Mouse (Mus musculus) Patski (cell line): Measurements from ENCODE around the gene Fgd5. TPM values are rescaled to one million over a fixed set of nuclear protein-coding genes. Genes with fewer than 3 reads are reported as not detected.
A peak's percentile ranks its signal among the peaks of the same experiment; 100 is the strongest.

Experiments
- ATAC-seq: fragments of 100-300 bp; one replicate; pipeline ENCODE4 v1.8.0; 2021
- CTCF ChIA-PET: fragments of 350-600 bp; sonication (Branson Sonifier 250); formaldehyde crosslinking; loops from one replicate; lab custom pipeline; 2022; ENCODE audit warnings: inconsistent platforms; lab: Charles Lee
- POLR2A ChIA-PET: fragments of 350-600 bp; sonication (Branson Sonifier 250); formaldehyde crosslinking; loops from one replicate; lab custom pipeline; 2022; ENCODE audit warnings: antibody characterized with exemption, inconsistent platforms; lab: Charles Lee
- DNase-seq: peaks from one replicate; pipeline ENCODE4 v3.0.0-alpha.2; 2011; ENCODE audit warnings: low read depth, low spot score
- H3K27me3 ChIP-seq: fragments of 371-371 bp; one replicate; pipeline ENCODE4 v1.5.1; 2021
- CTCF ChIP-seq: fragments of 100-300 bp; IDR thresholded peaks from one replicate; pipeline ENCODE4 v1.5.1; 2021
- in situ Hi-C: fragments of 300-500 bp; cut with MboI; formaldehyde crosslinking; loops from 3 replicates; pipeline ENCODE4 v1.11.1; 2018; ENCODE audit warnings: low pct_unique_long_range_greater_than_20kb, mixed read lengths
- polyA plus RNA-seq: library from polyadenylated mRNA; unstranded; gene quantifications from one replicate; pipeline ENCODE4 v1.2.3, GENCODE M21; 2021

Gene Fgd5
- polyA plus RNA-seq, 1 experiment from 2014 or later: 0.06 TPM

DNA sequence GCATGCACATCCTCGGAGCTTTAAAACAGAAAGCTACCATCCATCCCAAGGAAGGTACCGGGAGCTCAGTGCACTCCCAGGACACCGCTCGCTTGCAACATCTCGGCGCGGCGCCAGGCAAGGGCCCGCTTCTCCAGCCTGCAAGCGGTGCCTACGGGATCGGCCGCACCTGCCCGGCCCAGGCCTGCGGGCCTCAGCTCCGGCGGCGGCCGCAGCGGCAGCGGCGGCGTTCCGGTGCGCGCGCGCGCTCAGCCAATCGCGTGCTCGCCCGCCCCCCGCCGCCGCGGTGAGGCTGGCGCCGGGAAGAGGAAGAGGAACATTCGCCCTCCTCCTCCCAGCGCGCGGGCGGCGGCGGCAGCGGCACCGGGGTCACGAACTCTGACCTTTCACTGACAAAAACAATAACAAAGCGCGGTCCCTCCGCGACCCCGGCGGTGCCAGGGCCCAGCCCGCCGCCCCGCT, 112.5 kb downstream of the Fgd5 start, which contains the start of gene Nr2c2:
Gene Nr2c2 (plus strand): TSS at position 261 of the 462 bp plus-strand sequence.
- no peak for TF ChIP-seq CTCF
- ChIA-PET POLR2A (interaction anchor here (0.9 kb wide), 1 partner anchor 37 kb away, joined by 3 read pairs; no protein-coding TSS in a partner anchor), CTCF (no interaction called here)
- no peaks in the 10 kb centered on the region for H3K27me3 ChIP-seq
- ATAC-seq (peak; percentile 61), DNase-seq (no peak)
- in situ Hi-C loops: no loop called here

DNA sequence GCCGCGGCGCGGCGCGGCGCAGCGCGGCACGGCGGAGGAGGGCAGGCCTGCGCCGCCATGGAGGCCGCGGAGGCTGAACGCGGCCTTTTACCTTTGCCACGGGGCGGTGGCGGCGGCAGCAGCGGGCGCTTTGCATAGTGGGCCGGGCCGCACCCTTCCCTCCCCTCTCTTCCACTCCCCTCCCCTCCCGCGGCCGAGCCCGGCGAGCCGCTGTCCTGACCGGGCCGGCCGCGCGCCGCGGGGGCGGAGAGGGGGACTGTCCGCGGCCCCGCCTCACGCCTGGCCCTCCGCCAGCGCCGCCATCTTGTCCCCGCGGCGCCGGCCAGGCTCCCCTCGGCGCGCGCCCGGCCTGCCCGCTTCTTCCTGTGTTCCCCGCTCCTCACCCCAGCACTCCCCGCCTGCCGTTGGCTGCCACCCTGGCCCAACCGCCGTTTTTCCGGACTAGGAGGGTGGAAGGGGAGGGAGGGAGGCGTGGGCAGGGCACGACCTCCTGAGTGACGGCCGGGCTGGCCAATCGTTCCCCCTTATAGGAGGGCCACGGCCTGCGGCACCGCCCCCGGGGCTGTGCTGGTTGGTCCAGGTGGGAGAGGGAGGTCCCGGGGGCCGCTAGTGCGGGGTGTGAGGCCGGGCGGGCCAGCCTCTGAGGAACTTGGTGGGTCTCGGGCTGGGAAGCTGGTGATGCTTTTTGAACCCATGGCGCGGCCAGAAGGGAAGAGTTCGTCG, 113.2 kb downstream of the Fgd5 start:
- ATAC-seq (peak; percentile 91), DNase-seq (peak; percentile 88)
- ChIA-PET CTCF (interaction anchor here (0.6 to 1.3 kb wide), 2 partner anchors 10 to 16 kb away, joined by 3 to 6 read pairs; no protein-coding TSS in a partner anchor), POLR2A (no interaction called here)
- no peak for TF ChIP-seq CTCF
- in situ Hi-C loops: no loop called here
- H3K27me3 ChIP-seq: no peaks in the 10 kb centered on the region

DNA sequence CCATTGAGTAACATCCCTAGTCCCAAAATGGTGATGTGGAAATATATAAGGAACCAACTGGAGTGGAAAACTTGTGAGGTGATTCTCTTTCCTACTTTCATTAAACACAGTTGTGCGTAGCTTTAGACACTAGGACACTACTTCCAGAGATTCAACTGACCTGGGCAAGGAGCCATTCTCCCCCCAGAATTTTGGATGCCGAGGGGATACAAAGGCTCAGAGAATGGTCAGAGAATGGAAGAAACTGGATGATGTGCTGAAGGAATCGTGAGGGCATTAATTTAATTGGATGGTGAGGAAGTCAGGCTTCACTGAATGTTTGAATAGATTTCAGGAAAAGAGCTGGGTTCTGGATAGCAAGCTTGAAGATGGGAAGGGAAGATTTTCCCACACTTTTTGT, 114.1 kb downstream of the Fgd5 start:
- no peak for DNase-seq

DNA sequence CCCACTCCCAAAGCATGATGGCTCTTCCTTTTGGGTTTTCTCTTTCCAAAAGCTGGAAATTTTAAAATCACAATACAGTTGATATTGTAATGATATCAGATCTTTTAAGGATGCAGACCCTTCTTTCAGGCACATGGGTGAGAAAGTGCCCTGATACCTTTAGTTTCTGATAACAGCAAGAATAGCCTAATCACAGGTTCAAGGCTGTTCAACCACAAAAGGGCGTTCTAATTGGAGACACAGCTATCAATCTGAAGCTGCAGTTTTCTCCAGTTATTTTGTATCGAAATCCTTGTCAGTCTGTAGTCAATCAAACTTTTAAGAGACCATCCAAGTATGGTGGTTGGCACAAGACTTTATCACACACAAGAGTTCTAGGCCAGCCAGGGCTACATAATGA, 115.2 kb downstream of the Fgd5 start:
- TF ChIP-seq CTCF: no peak
- DNase-seq (no peak), ATAC-seq (no peak)
- ChIA-PET POLR2A (no interaction called here), CTCF (no interaction called here)
- in situ Hi-C loops: no loop called here
- no peaks in the 10 kb centered on the region for H3K27me3 ChIP-seq

More for the DNA sequence above, 114.1 kb downstream of the Fgd5 start:
- no peaks in the 10 kb centered on the region for H3K27me3 ChIP-seq
- POLR2A ChIA-PET: no interaction called here
- no peak for TF ChIP-seq CTCF
- in situ Hi-C loops: no loop called here
- no peak for ATAC-seq
- CTCF ChIA-PET: interaction anchor here (0.6 to 1.3 kb wide), 2 partner anchors 9 to 16 kb away, joined by 3 to 6 read pairs; no protein-coding TSS in a partner anchor

DNA sequence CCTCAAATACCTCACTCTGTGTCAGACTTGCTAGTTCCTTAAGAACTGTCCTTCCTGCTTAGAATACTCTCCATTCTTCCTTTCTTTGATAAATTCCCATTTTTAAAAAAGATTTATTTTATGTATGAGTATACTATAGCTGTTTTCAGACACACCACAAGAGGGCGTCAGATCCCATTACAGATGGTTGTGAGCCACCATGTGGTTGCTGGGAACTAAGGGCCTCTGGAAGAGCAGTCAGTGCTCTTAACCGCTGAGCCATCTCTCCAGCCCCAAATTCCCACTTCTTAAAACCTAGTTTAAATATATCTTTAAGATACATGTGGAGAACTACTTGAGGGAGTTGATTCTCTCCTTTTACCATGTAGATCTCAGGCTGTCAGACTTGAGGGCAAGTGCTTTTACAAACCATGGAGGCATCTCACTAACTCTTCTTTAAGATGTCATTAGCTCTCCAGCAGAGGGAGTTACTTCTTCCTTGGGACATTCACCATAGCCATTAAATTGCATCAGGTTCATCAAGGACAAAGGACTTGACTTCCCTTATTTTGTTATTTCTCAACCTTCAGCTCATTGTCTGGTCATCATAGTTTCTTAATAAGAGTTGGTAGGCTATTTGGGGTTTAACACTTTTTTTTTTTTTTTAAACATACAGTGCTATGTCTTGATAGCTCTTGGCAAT, 122.1 kb downstream of the Fgd5 start:
- CTCF ChIA-PET: interaction anchor here (1.2 to 1.9 kb wide), 3 partner anchors 8 to 31 kb away, joined by 3 to 6 read pairs (median 4); no protein-coding TSS in a partner anchor
- no peak for DNase-seq
- POLR2A ChIA-PET: no interaction called here
- H3K27me3 ChIP-seq: no peaks in the 10 kb centered on the region
- in situ Hi-C loops: no loop called here
- TF ChIP-seq CTCF: peak; percentile 50
- no peak for ATAC-seq

DNA sequence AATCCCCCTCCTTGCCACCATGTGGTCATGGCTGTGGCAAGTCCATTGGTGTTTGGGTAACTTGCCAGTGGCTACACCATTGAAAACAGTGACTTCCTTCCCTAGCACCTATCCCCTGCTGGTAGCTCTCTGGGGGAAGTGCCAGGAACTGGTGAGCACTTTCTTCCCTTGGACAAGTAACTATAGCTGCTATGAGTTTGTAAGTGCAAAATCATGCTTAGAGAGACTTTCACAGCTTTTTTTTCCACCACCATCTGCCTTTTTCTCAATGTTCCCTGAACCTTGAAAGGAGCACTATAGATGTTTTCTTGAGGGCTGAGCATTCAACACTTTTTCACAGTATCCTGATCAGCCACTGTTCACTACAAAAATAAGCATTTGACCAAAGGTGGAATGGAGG, 145.9 kb downstream of the Fgd5 start:
- ChIA-PET POLR2A (interaction anchor here (0.7 kb wide), 1 partner anchor 1306 kb away, joined by 3 read pairs; no protein-coding TSS in a partner anchor), CTCF (interaction anchor here (0.8 to 2.2 kb wide), 3 partner anchors 11 to 23 kb away, joined by 3 to 4 read pairs (median 3); no protein-coding TSS in a partner anchor)
- DNase-seq: no peak
- no peak for ATAC-seq
- TF ChIP-seq CTCF: no peak
- H3K27me3 ChIP-seq: no peaks in the 10 kb centered on the region
- in situ Hi-C loops: no loop called here

Other genes starting within 250 kb of the Fgd5 start
- gene Grip2, start 151.6 kb upstream of the Fgd5 start, polyA plus RNA-seq: 0.04 TPM
- 28.3 TPM for gene Ccdc174, start 100.8 kb upstream of the Fgd5 start, polyA plus RNA-seq
- gene 4930590J08Rik, start 76.1 kb upstream of the Fgd5 start, polyA plus RNA-seq: 0.40 TPM
- gene Nr2c2, start 112.5 kb downstream of the Fgd5 start, polyA plus RNA-seq: 31.5 TPM
- gene Mrps25, start 205.2 kb downstream of the Fgd5 start, polyA plus RNA-seq: 92.5 TPM
- gene Rbsn, start 236.0 kb downstream of the Fgd5 start, polyA plus RNA-seq: 21.7 TPM